Mouse (Mus musculus) right cerebral cortex, adult 2 months (tissue): ENCODE measurements around the gene Gm20388.

Experiments used
- DNase-seq, 2 experiments: peaks; one replicate each; pipeline ENCODE4 v3.0.0; 2021 to 2022; ENCODE audit warnings: low spot score in 2 of 2

Gm20388 gene

GRCm38 (mm10) chr8:120883369-120883768 is 972.7 kb downstream of the Gm20388 start:
- DNase-seq = no peak

DNA sequence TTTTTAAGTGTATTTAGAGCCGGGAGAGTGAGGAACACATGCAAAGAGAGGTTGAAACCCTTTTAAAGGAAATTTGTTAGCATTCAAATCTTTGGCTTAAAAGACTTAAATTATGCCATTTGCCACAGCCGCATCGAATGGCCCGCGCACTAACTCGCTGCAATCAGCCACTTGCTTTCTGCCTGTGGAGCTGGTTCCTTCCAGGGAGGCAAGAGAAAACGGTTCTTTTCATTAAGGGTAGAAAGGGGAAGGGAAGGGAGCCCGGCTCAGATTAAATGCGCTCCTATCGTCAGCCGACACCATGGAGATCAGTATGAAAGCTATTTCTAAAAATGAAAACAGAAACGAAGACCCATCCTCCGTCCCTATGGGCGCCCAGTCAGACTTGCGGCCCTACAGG is 973.2 kb downstream of the Gm20388 start:
- DNase-seq = peak in 1 of 2 experiments; percentile 7

GRCm38 (mm10) chr8:120884881-120885280 is 974.2 kb downstream of the Gm20388 start:
- no peak for DNase-seq

DNA sequence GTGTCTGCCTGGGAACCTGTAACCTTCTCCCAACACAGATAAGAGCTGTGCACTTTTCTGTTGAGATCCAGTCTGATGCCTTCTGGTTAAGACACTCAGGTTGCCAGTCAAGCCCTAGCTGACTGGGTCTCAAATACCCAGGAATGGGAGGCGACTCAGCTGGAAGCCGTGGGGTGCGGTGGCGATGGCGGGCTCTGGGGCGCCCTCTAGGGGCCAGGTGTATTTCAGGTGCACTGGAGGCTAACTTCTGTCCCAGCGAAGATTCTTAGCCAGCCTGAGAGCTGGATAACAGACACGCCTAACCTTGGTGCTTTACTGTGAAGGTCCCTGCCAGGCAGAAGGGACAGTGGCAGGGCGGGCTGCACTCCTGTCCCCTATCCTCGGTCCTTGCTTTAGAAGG is 976.6 kb downstream of the Gm20388 start:
- DNase-seq = no peak

DNA sequence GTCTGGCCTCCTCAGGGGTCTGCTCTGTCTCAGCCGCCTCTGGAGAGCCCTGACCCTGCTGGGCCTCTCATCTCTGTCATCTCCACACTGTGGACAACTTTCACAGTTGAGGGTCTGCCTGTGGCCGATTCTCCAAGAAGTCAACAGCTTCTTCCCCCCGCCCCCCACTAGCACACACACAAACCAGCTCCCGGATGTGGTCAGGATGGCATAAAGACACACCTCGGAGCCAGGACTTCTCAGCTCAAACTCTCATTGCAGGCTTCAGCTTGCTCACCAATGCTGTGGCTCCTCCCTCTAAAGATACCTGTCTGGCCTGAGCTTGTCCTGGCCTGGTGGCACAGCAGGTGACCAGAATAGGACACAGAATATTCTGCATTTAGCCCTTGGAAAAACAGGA is 977.4 kb downstream of the Gm20388 start:
- DNase-seq = no peak

DNA sequence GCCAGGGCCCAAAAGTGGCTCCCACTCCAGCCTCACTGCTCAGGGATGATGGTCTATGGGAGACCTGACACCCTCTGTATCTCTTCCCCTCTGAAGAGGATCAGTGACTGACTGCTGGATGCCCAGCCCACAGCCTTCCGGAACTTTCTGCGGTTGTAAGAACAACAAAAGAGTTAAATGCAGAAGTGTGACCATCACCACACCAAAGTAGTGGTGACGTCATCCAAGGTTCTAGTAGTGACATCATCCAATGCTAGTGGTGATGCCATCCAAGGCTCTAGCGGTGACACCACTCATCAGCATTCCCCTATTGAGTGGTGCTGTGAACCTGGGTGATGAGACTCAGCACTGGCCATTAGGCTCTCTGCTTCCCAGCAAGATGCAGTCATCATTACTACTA is 978.5 kb downstream of the Gm20388 start:
- no peak for DNase-seq

GRCm38 (mm10) chr8:120890068-120890467 is 979.4 kb downstream of the Gm20388 start:
- DNase-seq = no peak

DNA sequence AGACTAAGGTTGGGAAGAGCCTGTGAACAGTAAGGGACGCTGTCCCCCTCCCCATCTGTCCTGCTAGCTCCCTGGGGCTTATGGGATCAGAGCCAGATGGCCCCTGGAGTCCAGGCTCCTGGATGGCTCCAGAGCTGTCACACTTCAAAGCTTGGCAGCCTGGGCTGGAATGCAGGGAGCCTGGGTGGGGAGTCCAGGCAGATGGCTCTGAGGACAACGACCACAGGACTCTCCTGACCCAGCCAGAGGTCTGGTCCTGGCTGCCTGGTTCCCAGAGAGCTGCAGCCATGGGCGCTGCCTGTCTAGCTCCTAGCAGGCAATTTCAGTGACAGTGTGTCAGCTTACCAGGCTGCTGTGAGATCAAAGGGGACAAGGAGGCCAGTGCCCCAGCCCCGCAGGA is 984.4 kb downstream of the Gm20388 start:
- no peak for DNase-seq

- no peak for DNase-seq
These were observed 985.0 kb downstream of the Gm20388 start for GRCm38 (mm10) chr8:120895600-120895999.

DNA sequence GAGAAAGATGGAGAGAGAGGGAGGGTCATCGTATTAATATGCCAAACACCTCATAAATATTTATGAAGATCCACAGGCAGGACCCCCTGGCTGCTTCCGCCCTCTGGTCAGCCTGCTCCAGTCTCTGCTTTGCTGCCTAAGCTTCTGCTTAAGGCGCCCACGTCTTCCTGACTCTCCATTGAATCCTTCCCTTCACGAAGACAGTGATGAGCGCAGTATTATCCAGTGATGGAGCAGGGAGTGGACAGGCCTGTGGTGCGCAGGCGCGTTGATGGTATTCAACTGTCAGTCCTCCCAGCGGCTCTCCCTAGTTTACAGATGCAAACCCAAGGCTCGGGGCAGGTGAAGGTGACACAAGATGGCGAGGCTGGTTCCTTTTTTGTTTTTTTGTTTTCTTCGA is 985.6 kb downstream of the Gm20388 start:
- DNase-seq = no peak

DNA sequence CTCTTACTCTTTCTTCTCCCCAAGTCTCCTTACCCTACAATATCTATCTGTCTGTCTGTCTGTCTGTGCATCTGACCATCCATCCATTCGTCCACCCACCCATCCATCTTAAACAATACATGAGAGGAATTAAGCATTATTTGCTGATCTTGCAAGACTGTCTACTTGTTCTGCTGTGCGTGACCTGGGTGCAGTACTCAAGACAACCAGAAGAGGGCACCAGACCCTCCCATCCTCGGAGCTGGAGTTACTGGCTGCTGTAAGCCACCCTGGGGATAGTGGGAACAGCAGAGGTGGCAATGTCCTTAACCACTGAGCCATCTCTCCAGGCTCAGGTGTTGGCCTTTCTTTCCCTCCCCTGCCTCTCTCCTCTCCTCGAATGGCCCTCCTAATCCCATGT is 987.4 kb downstream of the Gm20388 start:
- peak in 1 of 2 experiments; percentile 13 for DNase-seq

GRCm38 (mm10) chr8:120898828-120899407 is 988.3 kb downstream of the Gm20388 start:
- DNase-seq = no peak

DNA sequence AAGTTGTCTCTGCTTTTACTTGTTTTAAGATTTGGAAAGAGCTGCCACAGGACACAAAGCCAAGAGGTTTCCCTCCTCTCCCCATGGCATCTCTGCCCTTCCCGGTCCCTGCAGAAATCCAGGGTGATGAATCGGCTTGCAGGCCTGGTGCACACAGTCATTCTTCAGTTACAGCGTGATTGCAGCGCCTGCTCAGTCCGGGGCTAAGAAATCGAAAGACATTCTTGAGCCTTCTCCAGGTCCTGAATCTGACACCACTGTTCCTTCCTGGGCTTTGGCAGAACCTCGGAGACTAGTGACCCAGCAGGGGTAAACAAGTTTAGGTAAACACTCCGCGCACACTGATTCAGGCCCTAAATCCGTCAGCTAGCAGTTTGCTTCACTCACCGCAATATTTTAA is 991.7 kb downstream of the Gm20388 start:
- no peak for DNase-seq

DNA sequence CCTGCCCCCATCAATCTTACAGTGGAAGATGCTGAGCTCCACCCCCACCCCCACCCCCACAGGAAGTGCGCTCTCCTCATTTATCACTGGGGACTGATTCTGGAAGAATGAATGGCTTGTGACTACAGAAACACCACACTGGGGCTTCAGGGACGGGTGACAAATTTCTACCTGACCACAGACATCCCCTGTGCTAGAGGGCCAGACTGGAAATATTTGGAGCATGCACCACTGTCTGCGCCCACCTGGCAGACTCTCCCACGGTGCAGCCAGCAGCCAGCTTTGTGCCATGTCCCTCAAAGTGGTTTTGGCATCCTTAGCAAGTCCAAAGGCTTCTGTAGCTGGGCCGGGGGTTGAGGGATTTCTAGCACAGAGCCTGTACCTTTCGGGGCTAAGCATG is 997.0 kb downstream of the Gm20388 start:
- no peak for DNase-seq

DNA sequence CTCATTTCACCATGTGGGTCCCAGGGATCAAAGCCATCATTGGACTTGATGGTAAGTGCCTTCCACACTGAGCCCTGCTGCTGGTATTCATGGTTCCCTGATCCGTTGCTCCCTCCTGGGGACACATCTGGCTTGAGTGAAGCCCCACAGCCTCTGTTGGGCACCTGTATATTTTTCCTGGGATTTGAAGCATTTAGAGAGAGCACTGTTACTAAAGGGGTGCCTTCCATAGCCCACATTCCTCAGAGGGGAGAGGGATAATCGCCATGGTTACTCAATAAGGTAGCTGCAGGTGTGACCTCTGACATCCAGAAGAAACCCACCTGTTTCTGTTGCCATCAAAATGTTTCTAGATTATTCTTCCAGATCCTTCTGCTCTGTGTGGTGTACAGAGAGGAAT is 1000.3 kb downstream of the Gm20388 start:
- DNase-seq = no peak

GRCm38 (mm10) chr8:120912463-120912862 is 1001.8 kb downstream of the Gm20388 start:
- DNase-seq = no peak

DNA sequence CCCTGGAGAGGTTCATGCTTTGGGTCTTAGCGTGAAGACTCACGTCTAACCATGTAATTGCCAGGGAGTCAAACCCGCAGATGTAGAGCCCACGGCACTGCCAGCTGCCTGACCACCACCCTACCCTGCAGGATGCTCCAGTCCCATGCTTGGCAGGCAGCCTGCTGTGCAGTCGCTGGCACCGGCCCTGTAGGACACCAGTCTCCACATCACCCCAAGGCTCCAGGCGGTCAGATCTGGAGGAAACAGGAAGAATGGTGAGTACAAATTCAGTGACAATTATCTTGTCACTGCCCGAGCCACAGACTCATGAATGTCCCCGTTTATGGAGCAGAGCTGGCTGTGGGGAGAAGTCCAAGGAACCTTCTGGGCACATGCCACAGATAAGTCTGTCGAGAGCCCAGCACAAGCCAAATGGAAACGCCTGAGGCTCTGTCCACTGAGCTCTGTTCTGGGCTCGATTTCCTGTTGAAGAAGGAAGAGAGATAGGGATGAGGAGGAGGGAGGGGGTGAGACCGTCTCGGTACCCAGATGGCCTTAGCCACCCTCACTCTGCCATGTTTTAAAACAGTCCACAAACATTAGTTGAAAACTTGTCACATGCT is 1006.3 kb downstream of the Gm20388 start:
- no peak for DNase-seq

DNA sequence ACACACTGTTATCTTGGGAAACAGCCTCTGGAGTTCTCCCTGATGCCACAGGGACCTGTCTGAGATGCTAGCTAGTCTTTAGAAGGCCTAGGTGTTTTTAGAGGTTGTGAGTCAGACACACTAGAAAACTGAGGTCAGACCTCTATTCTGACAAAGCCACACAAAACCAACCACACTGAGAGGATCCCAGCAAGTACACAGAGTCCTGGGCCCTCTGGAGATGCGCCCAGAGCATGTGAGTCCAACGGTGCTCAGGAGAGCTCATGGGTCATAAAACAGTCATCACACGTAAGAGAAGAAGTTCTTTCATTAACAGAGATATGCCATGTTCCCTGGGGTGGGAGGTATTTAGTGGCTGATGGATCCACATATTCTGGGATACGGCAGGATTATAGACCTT is 1009.9 kb downstream of the Gm20388 start:
- no peak for DNase-seq

- no peak for DNase-seq
These were observed 1015.6 kb downstream of the Gm20388 start for GRCm38 (mm10) chr8:120926201-120926600.

GRCm38 (mm10) chr8:120928082-120928481 is 1017.4 kb downstream of the Gm20388 start:
- no peak for DNase-seq

DNA sequence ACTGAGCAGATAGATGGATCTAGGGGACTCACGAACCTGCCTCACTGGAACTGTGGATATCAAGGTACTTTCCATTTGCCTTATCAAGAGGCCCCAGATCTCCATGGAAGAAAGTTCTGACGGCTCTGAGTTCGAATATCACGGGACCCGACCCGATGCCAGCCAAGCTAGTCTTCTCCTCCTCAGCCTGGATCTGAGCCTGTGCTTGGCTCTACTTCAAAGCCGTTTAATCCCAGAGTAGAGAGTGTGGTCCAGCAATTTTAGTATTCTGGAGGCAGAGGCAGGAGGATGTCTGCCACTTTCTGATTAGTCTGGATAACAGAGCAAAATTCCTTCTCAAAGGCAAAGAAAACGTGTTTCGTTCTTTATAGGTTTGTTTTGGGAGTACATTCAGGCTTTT is 1024.0 kb downstream of the Gm20388 start:
- DNase-seq = no peak

DNA sequence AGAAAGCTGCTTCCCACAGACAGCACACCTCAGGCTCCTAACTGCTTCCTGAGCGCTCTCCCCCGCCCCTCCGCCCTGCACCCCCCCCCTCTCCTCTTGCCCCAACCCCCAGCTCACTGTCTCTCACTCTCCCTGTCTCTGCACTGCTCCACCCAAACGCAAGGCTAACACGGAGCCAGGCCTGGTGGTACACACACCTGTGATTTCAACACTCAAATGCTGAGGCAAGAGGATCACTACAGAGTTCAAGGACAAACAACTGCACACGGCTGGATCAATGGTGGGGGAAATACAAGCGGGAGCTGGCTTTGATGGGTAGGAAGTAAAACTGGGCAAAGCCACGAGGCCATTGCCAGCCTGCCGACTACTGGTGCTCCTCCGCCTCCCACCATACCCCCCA is 1026.0 kb downstream of the Gm20388 start:
- DNase-seq = no peak

DNA sequence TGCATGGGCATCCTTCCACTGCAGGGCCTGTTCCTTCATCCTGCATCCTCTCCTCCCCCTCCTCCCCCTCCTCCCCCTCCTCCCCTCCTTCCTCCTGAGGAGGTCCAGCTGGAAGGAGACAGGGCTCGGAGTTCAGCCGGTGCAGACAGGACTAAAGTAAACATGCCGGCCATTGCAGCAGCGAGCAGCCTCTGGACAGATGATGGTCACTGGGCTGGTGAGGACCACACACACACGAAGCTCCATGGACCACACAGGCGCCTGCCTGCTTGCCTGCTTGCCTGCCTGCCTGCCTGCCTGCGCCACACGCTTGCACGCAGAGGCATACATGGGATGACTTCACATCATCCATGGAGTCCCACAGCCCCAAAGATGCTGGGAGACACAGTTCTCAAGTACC is 1026.8 kb downstream of the Gm20388 start:
- DNase-seq = no peak

- DNase-seq = no peak
These were observed 1029.6 kb downstream of the Gm20388 start for GRCm38 (mm10) chr8:120940287-120940686.
